Mouse (Mus musculus): ENCODE data around the gene Pbld1.

Gene Pbld1

GRCm38 (mm10) chr10:63092616-63093550 lies 32.9 kb downstream of the Pbld1 start:
- DNase-seq (ENCODE audit: low spot score in 2 of 2), result no peak

GRCm38 (mm10) chr10:63096757-63097156 lies 36.8 kb downstream of the Pbld1 start:
- DNase-seq (ENCODE audit: low spot score in 2 of 2), result no peak

GRCm38 (mm10) chr10:63098191-63098590 lies 38.2 kb downstream of the Pbld1 start:
- no peak for DNase-seq (ENCODE audit: low spot score in 2 of 2)

- no peak for DNase-seq (ENCODE audit: low spot score in 2 of 2)
Observed at GRCm38 (mm10) chr10:63099521-63099920, 39.6 kb downstream of the Pbld1 start, which contains the start of gene Atoh7. TSS of gene Atoh7 (plus strand) at chr10:63099651.

GRCm38 (mm10) chr10:63099941-63100562 lies 40.1 kb downstream of the Pbld1 start:
- DNase-seq (ENCODE audit: low spot score in 2 of 2), result no peak

- no peak for DNase-seq (ENCODE audit: low spot score in 2 of 2)
Observed at GRCm38 (mm10) chr10:63100657-63101056, 40.7 kb downstream of the Pbld1 start.

- DNase-seq (ENCODE audit: low spot score in 2 of 2), result no peak
Observed at GRCm38 (mm10) chr10:63113027-63113604, 53.2 kb downstream of the Pbld1 start.

- no peak for DNase-seq (ENCODE audit: low spot score in 2 of 2)
Observed at GRCm38 (mm10) chr10:63113716-63114360, 53.9 kb downstream of the Pbld1 start.

- DNase-seq (ENCODE audit: low spot score in 2 of 2), result no peak
Observed at GRCm38 (mm10) chr10:63115881-63116280, 55.9 kb downstream of the Pbld1 start.

- DNase-seq (ENCODE audit: low spot score in 2 of 2), result no peak
Observed at GRCm38 (mm10) chr10:63116376-63116775, 56.4 kb downstream of the Pbld1 start.

- DNase-seq (ENCODE audit: low spot score in 2 of 2), result no peak
Observed at GRCm38 (mm10) chr10:63117583-63117982, 57.6 kb downstream of the Pbld1 start.

GRCm38 (mm10) chr10:63119916-63120315 lies 60.0 kb downstream of the Pbld1 start:
- no peak for DNase-seq (ENCODE audit: low spot score in 2 of 2)

GRCm38 (mm10) chr10:63121961-63122360 lies 62.0 kb downstream of the Pbld1 start:
- DNase-seq (ENCODE audit: low spot score in 2 of 2), result no peak

GRCm38 (mm10) chr10:63122516-63122915 lies 62.6 kb downstream of the Pbld1 start:
- DNase-seq (ENCODE audit: low spot score in 2 of 2), result no peak

- DNase-seq (ENCODE audit: low spot score in 2 of 2), result no peak
Observed at GRCm38 (mm10) chr10:63123141-63123540, 63.2 kb downstream of the Pbld1 start.

- no peak for DNase-seq (ENCODE audit: low spot score in 2 of 2)
Observed at GRCm38 (mm10) chr10:63124016-63124415, 64.1 kb downstream of the Pbld1 start.

- DNase-seq (ENCODE audit: low spot score in 2 of 2), result no peak
Observed at GRCm38 (mm10) chr10:63125343-63125742, 65.4 kb downstream of the Pbld1 start.

- no peak for DNase-seq (ENCODE audit: low spot score in 2 of 2)
Observed at GRCm38 (mm10) chr10:63126116-63126515, 66.2 kb downstream of the Pbld1 start.

GRCm38 (mm10) chr10:63127156-63127555 lies 67.2 kb downstream of the Pbld1 start:
- no peak for DNase-seq (ENCODE audit: low spot score in 2 of 2)

Measured in spleen, postnatal 36 days (tissue).